Mouse (Mus musculus): ENCODE measurements around the gene Olfr549.

Olfr549 gene

GRCm38 (mm10) chr7:102549570-102549969, at the start of gene Olfr549:
Gene Olfr549 (plus strand): TSS chr7:102549870.
- DNase-seq: no peak

DNA sequence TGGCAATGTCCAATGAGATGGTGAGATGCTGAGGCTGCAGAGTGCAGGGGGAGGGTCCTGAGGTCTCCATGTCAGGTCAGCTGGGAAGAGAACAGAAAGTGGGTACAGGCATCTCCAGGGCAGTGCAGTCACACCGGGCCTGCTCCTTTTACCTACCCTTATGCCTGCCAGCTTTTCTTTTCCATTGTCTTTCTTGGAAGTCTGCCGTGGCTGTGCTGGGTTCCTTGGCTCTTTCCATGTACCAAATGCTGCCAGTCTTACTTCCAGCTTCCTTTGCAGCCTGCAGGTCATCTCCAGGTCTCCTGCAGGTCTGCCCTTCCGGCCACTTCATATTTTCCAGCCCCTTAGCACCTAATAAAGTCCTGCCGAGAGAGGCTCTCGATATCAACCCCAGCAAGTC, 47.7 kb upstream of the Olfr549 start:
- no peak for DNase-seq

DNA sequence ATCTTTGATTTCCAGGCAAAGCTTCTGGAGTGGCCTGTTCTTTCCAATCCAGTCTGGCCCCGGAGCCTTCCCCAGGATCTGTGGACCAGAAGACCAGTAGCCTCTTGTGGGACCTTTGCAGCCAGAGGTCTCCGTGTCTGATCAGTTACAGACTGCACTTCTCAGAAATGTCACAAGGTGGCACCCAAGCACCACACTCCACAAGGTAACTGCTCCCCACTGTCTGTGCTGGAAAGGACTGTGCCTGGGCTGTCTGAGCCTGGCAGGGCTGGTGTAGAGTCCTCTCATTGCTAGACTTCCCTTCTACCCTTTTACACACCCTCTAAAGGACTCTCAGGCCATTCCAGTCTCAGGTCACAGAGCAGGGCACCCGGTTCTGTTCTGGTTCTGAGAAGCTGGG, 42.8 kb upstream of the Olfr549 start:
- DNase-seq: peak; percentile 93

DNA sequence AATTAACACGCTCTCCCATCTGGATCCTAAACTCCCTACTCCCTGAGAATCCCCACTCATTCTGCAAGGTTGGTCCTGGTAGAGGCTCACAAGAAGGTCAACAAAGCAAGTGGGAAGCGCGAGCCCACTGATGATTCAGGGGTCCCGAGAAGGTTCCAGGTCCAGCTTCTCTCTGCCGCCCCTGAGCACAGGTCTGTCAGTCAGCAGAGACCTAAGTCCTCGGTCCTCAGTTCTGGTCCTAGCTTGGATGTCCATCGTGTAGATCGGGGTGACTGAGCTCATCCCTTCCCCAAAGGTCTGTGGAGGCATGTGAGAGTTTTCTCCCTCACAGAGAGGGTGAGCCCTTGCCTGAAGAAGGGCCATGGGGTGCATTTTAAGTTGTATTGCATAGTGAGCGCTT, 41.6 kb upstream of the Olfr549 start:
- DNase-seq: peak; percentile 79

DNA sequence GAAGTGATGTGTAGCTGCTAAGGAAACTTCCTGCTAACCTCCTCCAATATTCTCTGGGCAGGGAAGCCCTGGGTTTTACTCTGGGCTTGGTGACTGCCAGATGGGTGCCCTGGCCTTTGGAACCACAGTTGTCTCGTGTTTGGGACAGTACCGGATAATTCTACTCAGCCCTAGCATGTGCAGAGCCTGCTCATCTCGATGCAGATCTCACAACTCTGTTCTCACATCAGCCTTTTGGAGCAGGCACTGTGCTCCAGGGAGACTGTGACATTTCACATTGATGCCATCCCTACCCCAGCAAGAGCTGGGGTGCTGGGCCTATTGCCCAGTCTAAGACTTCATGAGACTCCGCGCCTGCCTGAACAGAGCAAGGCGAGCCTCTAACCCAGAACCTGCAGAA, 41.0 kb upstream of the Olfr549 start:
- peak; percentile 52 for DNase-seq

GRCm38 (mm10) chr7:102509726-102510125, 39.9 kb upstream of the Olfr549 start:
- no peak for DNase-seq

GRCm38 (mm10) chr7:102511927-102512326, 37.7 kb upstream of the Olfr549 start:
- DNase-seq: peak; percentile 55

DNA sequence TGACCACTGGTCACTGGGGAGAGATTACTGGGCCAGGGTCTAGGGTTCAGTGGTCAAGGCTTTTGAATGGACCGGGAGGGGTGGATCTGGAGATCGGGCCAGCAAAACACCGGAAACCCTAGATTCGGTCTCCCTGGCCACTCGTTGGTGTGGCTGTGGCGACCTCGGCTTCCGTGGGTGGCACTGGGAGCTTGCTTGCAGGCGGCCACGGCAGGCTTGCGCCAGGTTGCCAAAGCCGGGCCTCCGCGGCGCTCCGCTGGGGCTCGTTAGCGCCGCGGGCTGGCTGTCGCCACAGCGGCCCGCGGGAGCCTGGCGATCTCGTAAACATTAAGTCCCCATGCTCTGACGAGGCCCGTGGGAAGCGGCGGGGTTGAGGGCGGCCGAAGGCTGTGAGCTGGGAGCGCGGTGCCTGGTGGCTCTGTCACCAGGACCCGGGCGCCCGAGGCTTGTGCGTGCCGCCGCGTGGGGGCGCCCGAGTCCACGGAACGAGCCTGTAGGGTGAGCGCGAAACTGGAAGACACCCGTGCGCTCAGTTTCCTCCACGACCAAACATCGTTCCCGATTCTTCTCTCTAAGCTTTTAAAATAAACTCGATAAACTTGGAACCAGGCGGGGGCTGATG, 36.7 kb upstream of the Olfr549 start:
- peak; percentile 96 for DNase-seq

DNA sequence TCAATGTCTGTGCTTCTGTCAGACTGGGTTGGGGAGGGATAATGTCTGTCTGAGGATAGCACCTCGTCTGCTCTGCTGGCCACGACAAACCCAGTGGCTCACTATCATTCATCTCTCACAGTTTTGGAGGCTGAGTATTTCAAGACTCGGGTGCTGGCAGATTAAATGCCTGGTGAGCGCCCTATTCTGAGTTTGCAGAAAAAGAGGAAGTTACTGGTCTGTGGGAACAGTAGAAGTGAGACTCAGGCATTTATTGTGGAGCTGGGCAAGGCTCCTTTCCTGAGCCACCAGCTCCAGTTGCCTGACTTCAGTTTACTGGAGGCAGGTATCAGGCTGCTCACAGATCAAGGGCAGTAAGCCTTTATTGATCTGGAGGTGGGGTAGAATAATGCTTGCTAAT, 35.5 kb upstream of the Olfr549 start:
- peak; percentile 76 for DNase-seq

DNA sequence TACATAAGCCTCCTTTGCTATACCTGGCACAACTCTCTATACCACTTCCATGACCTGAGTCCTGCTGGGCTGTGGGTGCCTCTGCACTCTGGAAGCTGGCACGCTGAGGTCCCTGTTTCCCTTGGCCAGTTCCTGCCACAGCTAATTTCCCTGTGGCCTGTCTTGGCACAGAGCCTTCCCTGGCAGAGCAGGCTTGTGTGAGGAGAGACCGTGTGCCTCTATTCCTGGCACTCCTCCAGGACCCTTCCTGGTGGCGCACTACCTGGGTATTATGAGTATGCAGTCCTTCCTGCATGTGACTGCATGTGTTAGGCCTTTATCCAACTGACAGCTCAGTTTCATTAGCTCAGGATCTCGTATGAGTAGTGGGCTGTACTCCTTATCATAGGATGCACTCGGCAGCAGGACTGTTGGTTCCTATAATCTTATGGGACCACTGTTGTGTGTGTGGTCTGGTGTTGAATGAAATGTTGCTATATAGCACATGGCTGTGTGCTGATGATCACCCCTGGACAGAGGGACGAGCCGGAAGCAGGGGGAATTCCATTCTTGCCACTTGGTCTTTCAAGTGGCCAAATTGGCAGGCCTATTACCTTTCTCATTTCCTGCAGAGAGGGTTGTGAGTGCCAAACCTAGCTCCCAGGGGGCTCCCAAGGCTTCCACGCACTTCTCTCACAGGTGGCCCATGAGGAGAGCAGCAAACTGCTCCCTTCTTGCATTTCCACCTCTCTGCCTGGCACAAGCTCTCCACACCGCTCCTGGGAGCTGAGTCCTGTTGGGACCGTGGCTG, 33.2 kb upstream of the Olfr549 start:
- DNase-seq: peak; percentile 88

- no peak for DNase-seq
Measured at GRCm38 (mm10) chr7:102517051-102517335, 32.7 kb upstream of the Olfr549 start.

- DNase-seq: no peak
Measured at GRCm38 (mm10) chr7:102529052-102529451, 20.6 kb upstream of the Olfr549 start.

DNA sequence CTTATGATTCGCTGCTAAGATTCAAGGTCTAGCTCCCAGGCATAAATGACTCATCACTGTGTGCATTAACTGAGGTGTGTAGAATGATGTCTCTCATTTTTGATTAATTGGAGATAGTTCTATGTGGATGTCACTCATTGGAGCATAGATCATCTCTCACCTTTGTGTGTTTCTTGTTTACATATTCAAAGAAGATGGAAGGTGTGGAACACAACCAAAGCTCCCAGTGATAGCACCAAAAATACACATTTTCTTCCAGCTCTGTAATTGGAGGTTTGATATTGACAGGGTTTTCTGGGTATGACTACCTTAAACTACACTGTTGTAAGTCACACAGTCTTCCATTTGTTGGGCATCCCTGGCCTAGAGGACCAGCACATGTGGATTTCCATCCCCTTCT, 15.2 kb upstream of the Olfr549 start, which contains the start of gene Olfr547:
Olfr547 (plus strand) TSS at position 301 of the 400 bp plus-strand sequence.
- no peak for DNase-seq

- DNase-seq: no peak
Measured at GRCm38 (mm10) chr7:102540596-102540995, 9.1 kb upstream of the Olfr549 start, which contains the start of gene Olfr548-ps1. Gene Olfr548-ps1 (plus strand): TSS chr7:102540896.

GRCm38 (mm10) chr7:102541251-102541650, 8.4 kb upstream of the Olfr549 start:
- DNase-seq: no peak

- no peak for DNase-seq
Measured at GRCm38 (mm10) chr7:102553279-102553678, 3.6 kb downstream of the Olfr549 start.

GRCm38 (mm10) chr7:102564999-102565997, 15.6 kb downstream of the Olfr549 start, which contains the start of gene Trim21:
Gene Trim21 (minus strand): TSS chr7:102565486.
- peak; percentile 99 for DNase-seq

DNA sequence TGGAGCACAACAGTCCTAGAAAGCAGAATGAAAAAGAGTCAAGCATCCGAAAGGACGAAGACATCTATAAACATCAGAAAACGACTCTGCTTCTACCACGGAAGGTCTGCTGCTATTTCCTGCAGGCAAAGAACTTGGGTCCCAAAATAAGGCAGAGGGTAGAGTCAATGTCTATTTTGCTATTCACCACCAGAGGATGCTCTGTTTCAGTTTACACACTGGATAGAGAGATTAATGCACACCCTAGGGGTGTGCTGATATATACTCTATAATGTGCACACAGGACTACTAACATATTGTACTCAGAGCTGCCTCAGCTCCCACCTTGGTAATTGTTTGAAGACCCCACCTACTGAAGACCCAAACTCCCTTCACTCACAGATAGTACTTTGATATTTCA, 16.5 kb downstream of the Olfr549 start:
- DNase-seq: no peak

DNA sequence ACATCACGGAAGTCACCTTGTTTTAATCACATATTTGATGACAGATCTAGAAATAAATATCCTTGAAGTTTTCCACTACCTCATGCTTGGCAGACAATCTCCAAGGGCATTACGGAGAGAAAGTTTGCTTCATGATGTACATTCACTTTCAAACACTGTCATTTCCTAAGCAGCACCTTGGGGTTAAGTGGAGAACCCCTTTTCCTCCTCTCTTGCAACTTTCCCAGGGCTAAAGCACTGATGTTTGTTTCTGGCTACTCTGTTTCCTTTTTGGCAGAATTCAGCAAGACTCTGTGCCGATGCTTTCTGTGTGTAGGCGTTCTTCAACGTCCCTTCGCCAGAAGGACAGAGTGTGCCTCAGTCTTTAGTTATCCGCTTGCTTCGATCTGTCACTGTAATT, 21.5 kb downstream of the Olfr549 start, which contains the start of gene Olfr550:
Olfr550 (plus strand) TSS at position 301 of the 400 bp plus-strand sequence.
- no peak for DNase-seq

DNA sequence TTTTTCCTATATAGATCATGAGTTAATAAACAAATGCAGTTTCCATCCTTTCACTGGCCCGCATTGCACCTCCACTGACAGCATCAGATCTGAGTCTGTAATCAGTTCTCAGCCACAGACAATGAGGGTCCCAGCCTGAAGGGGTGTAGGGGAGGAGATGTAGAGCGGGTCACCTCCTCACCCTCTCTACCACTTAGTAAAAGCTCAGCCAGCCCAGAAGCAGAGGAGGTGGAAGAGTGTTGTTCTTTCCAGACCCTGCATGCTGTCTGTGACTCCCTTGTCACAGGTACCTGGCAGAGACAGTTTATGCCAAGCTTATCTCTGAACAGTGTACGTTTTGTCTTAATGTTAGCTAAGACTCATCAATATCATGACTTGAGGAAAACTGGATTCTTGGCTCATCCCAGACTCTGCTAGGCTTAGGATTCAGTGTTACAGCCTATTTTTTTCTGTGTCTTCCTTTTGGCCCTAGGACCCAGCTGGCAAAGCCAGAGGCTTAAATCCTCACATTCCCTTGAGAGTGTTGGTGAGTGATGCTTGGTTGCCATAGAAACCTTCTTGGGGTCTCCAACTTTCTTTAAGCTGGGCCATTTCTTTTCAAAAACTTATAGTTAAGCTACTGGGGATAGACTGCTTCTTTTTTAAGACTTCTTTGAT, 23.6 kb downstream of the Olfr549 start:
- no peak for DNase-seq

GRCm38 (mm10) chr7:102575998-102576397, 26.3 kb downstream of the Olfr549 start:
- no peak for DNase-seq

DNA sequence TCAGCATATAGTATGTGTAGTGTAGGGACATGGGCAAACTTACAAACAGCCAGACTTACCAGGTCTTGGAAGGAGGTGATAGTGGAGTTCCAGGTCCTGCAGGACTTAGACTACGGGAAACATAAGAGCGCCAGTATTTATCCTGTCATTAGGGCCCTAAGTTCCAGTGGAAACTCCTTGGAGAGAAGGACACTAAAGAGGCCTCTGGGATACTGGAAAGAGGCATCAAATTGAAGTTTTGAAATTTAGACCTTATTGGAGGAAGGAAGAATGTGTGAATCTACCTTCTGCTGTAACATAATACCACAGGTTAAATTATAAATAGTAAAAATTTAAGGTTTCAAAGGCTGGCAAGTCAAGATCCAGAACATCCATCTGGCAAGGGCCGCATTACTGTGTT, 42.1 kb downstream of the Olfr549 start, which contains the start of gene Olfr551:
Olfr551 (minus strand) TSS at position 101 of the 400 bp plus-strand sequence.
- no peak for DNase-seq

Data from heart, adult 11 months (tissue).